Mouse (Mus musculus) midbrain, embryonic 12.5 days (tissue): ENCODE results near the gene Gpn3. TPM values are rescaled to one million over a fixed set of nuclear protein-coding genes. Genes with fewer than 3 reads are reported as not detected.

Experiments used
- ATAC-seq: fragments of 200-750 bp; cut with Nextera tagmentation; 2 replicates; pipeline ENCODE4 v1.8.0; 2017; ENCODE audit warnings: low read depth, moderate TSS enrichment, moderate library complexity; ENCODE audit not compliant: low FRiP score
- H3K27ac ChIP-seq: fragments of 300-500 bp; sonication (generic); replicated peaks from 2 replicates; pipeline ENCODE4 v1.5.1; 2016; ENCODE audit warnings: mild to moderate bottlenecking
- H3K27me3 ChIP-seq: fragments of 300-500 bp; sonication (generic); 2 replicates; pipeline ENCODE4 v1.6.1; 2016; ENCODE audit warnings: mild to moderate bottlenecking
- H3K36me3 ChIP-seq: fragments of 300-500 bp; sonication (generic); 2 replicates; pipeline ENCODE4 v1.6.1; 2016
- H3K4me1 ChIP-seq: fragments of 300-500 bp; sonication (generic); 2 replicates; pipeline ENCODE4 v1.6.1; 2016
- H3K4me2 ChIP-seq: fragments of 300-500 bp; sonication (generic); replicated peaks from 2 replicates; pipeline ENCODE4 v1.6.1; 2016; ENCODE audit warnings: mild to moderate bottlenecking, moderate library complexity
- H3K4me3 ChIP-seq: fragments of 300-500 bp; sonication (generic); 2 replicates; pipeline ENCODE4 v1.5.1; 2016; ENCODE audit warnings: mild to moderate bottlenecking
- H3K9ac ChIP-seq: fragments of 300-500 bp; sonication (generic); replicated peaks from 2 replicates; pipeline ENCODE4 v1.6.1; 2016; ENCODE audit warnings: mild to moderate bottlenecking, moderate library complexity
- H3K9me3 ChIP-seq: fragments of 300-500 bp; sonication (generic); 2 replicates; pipeline ENCODE4 v1.6.1; 2016; ENCODE audit warnings: mild to moderate bottlenecking
- WGBS: fragments of 180-500 bp; shearing (Covaris S2); methylation state at CpG from one replicate; pipeline ENCODE4 v1.1.7; 2016; 5-methylcytosine and 5-hydroxymethylcytosine counted together
- polyA plus RNA-seq: library from polyadenylated mRNA; unstranded; fragments of >200 nt; fragmentation: Nextera tagmentation; extraction: Ambion mirVana; gene quantifications from 2 replicates; pipeline ENCODE4 v1.2.1, GENCODE M21; 2016

Gpn3 gene
- 56.5 and 58.2 TPM in 2 replicates for polyA plus RNA-seq

DNA sequence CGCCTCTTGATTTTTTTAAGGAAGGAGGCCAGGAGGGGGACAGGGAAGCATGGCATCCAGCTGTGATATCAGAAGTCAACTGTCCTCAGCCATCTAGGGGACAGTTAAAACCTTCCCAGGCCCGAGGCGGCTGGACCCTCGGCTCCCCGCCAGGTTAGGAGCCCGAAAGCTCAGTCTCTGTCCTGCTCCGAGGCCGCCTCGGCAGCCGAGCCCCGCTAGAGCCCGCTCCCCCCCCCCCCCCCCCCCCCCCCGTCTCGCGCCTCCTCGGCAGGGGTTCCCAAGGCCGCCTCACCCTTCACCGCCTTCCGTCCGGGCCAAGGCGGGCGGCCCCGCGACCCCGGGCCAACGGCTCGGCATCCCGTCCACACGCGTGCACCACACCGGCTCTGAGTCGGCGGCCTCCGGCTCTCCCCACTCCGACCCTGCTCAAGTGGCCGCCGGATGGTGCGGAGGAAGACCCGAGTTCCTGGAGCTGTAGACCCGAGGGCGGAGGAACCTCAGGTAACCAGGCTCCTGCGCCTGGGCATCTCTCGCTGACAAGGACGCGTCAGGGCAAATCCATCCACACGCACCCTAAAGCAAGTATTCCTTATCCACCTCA, at the start of gene Gpn3:
Gpn3 (plus strand) TSS at position 286 of the 601 bp plus-strand sequence.
- Histone ChIP-seq H3K27ac (peak within 1 kb of the TSS; percentile 98), H3K9me3 (no peaks in the 10 kb centered on the region), H3K4me2 (peak within 1 kb of the TSS; percentile 73), H3K9ac (peak within 1 kb of the TSS; percentile 85), H3K36me3 (peaks cover 46% of the 10 kb centered on the region), H3K4me3 (peak within 1 kb of the TSS; percentile 82), H3K4me1 (peaks cover 21% of the 10 kb centered on the region), H3K27me3 (no peaks in the 10 kb centered on the region)
- under 1% methylated on average over 30 of the region's 46 CpGs for WGBS
- peak; percentile 84 for ATAC-seq

DNA sequence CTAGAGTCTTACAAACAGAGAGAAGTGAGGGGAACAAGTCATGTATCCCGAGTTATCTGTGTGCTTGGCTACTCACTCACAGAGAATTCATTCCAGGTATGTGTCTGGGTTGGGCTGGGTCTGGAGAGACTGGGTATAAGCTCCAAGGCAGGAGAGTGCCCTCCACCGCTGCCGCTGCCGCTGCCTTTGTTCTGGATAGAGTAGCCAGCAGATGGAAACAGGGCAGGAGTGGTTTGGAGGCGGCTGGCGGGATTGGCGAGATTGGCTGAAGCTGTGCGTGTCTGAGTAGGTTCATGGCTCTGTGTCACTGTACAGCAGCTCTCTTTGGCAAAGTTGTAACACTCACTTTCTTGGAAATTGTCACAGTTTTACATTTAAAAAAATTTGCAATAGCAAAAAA, 48.2 kb upstream of the Gpn3 start:
- Histone ChIP-seq H3K27me3 (no peaks in the 10 kb centered on the region), H3K4me1 (no peaks in the 10 kb centered on the region), H3K36me3 (peaks cover 55% of the 10 kb centered on the region), H3K27ac (no peak overlapping the region), H3K4me2 (no peak overlapping the region), H3K9ac (no peak overlapping the region), H3K9me3 (no peaks in the 10 kb centered on the region), H3K4me3 (no peak overlapping the region)
- 70% methylated on average over 8 of the region's 8 CpGs for WGBS
- ATAC-seq = no peak

GRCm38 (mm10) chr5:122324608-122325431, 46.9 kb upstream of the Gpn3 start:
- Histone ChIP-seq H3K9ac (no peak overlapping the region), H3K27me3 (no peaks in the 10 kb centered on the region), H3K4me3 (no peak overlapping the region), H3K9me3 (no peaks in the 10 kb centered on the region), H3K4me2 (no peak overlapping the region), H3K27ac (no peak overlapping the region), H3K4me1 (no peaks in the 10 kb centered on the region), H3K36me3 (peaks cover 49% of the 10 kb centered on the region)
- no peak for ATAC-seq
- WGBS = 91% methylated on average over 23 of the region's 23 CpGs

GRCm38 (mm10) chr5:122325477-122325876, 46.2 kb upstream of the Gpn3 start:
- H3K27ac ChIP-seq = no peak overlapping the region
- no peak overlapping the region for H3K4me2 ChIP-seq
- H3K9me3 ChIP-seq = no peaks in the 10 kb centered on the region
- WGBS = 86% methylated on average over 8 of the region's 8 CpGs
- no peak overlapping the region for H3K4me3 ChIP-seq
- H3K9ac ChIP-seq = no peak overlapping the region
- no peaks in the 10 kb centered on the region for H3K27me3 ChIP-seq
- H3K4me1 ChIP-seq = no peaks in the 10 kb centered on the region
- no peak for ATAC-seq
- peaks cover 44% of the 10 kb centered on the region for H3K36me3 ChIP-seq

DNA sequence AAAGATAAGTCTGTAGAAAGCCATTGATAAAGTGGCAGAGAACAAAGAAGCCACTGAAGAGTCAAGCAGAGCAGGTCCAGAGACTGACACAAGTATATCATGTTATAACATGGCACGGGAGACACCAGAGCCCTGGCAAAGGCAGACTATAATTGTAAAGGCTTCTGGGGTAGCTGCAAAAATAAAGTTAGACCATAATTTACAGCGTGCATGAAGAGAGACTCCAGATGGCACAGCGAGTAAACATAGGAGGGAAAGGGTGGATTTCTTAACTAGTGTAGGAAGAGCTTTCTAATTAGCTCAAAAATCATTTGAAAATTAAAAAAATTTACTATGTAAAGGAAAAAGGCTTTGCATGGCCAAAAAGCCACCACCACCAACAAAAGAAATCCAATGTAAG, 44.4 kb upstream of the Gpn3 start:
- no peak for ATAC-seq
- Histone ChIP-seq H3K9me3 (no peaks in the 10 kb centered on the region), H3K4me2 (no peak overlapping the region), H3K36me3 (peaks cover 28% of the 10 kb centered on the region), H3K4me1 (no peaks in the 10 kb centered on the region), H3K4me3 (no peak overlapping the region), H3K27me3 (no peaks in the 10 kb centered on the region), H3K27ac (no peak overlapping the region), H3K9ac (no peak overlapping the region)
- WGBS = 97% methylated on average over 3 of the region's 3 CpGs

GRCm38 (mm10) chr5:122330269-122330668, 41.4 kb upstream of the Gpn3 start:
- WGBS = 89% methylated on average over 4 of the region's 4 CpGs

GRCm38 (mm10) chr5:122334682-122335081, 37.0 kb upstream of the Gpn3 start:
- Histone ChIP-seq H3K27me3 (no peaks in the 10 kb centered on the region), H3K4me1 (no peaks in the 10 kb centered on the region), H3K9ac (no peak overlapping the region), H3K4me3 (no peak overlapping the region), H3K9me3 (no peaks in the 10 kb centered on the region), H3K27ac (no peak overlapping the region), H3K36me3 (no peaks in the 10 kb centered on the region), H3K4me2 (no peak overlapping the region)
- ATAC-seq = no peak
- WGBS = 81% methylated on average over 3 of the region's 3 CpGs

More at GRCm38 (mm10) chr5:122330269-122330668, 41.4 kb upstream of the Gpn3 start:
- H3K4me3 ChIP-seq = no peak overlapping the region
- no peak overlapping the region for H3K27ac ChIP-seq
- no peaks in the 10 kb centered on the region for H3K4me1 ChIP-seq
- H3K9me3 ChIP-seq = no peaks in the 10 kb centered on the region
- H3K9ac ChIP-seq = no peak overlapping the region
- no peak overlapping the region for H3K4me2 ChIP-seq
- no peaks in the 10 kb centered on the region for H3K27me3 ChIP-seq
- H3K36me3 ChIP-seq = peaks cover 13% of the 10 kb centered on the region
- no peak for ATAC-seq

- Histone ChIP-seq H3K27me3 (no peaks in the 10 kb centered on the region), H3K4me2 (no peak overlapping the region), H3K4me3 (no peak overlapping the region), H3K4me1 (no peaks in the 10 kb centered on the region), H3K36me3 (no peaks in the 10 kb centered on the region), H3K9ac (no peak overlapping the region), H3K9me3 (no peaks in the 10 kb centered on the region), H3K27ac (no peak overlapping the region)
- ATAC-seq = no peak
- 89% methylated on average over 7 of the region's 7 CpGs for WGBS
Observed at GRCm38 (mm10) chr5:122336554-122337294, 35.0 kb upstream of the Gpn3 start.

- Histone ChIP-seq H3K9ac (0 out of 2 replicates have a peak overlapping the region, but pooled peaks have one; percentile 8), H3K4me1 (no peaks in the 10 kb centered on the region), H3K4me2 (no peak overlapping the region), H3K36me3 (no peaks in the 10 kb centered on the region), H3K9me3 (no peaks in the 10 kb centered on the region), H3K4me3 (no peak overlapping the region), H3K27ac (no peak overlapping the region), H3K27me3 (no peaks in the 10 kb centered on the region)
- 81% methylated on average over 1 of the region's 1 CpGs for WGBS
- ATAC-seq = no peak
Observed at GRCm38 (mm10) chr5:122342874-122343273, 28.8 kb upstream of the Gpn3 start.

GRCm38 (mm10) chr5:122343768-122344167, 27.9 kb upstream of the Gpn3 start:
- Histone ChIP-seq H3K9ac (no peak overlapping the region), H3K36me3 (no peaks in the 10 kb centered on the region), H3K4me2 (no peak overlapping the region), H3K27me3 (no peaks in the 10 kb centered on the region), H3K4me3 (no peak overlapping the region), H3K4me1 (no peaks in the 10 kb centered on the region), H3K9me3 (no peaks in the 10 kb centered on the region), H3K27ac (no peak overlapping the region)
- WGBS = 54% methylated on average over 7 of the region's 7 CpGs
- no peak for ATAC-seq

DNA sequence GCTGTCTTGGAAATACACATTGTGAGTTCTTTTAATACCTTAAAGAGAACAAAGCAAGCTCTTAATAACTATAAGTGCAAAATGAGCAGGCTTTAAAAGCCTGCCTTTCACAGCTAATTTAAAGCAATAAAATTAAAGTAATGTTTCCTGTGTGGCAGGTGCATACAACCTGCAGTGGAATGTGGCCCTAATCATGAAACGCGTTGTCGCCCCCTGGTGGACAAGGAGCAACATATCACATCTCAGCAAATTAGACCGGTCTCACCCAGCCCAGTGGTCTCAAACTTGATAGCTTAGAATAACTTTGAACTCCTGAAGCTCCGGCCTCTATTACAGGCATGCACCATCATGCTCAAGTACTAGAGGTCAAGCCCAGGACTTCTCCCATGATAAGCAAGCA, 27.4 kb upstream of the Gpn3 start:
- H3K4me3 ChIP-seq = no peak overlapping the region
- H3K36me3 ChIP-seq = no peaks in the 10 kb centered on the region
- H3K4me1 ChIP-seq = no peaks in the 10 kb centered on the region
- no peak overlapping the region for H3K9ac ChIP-seq
- no peak for ATAC-seq
- H3K4me2 ChIP-seq = no peak overlapping the region
- H3K9me3 ChIP-seq = no peaks in the 10 kb centered on the region
- no peak overlapping the region for H3K27ac ChIP-seq
- H3K27me3 ChIP-seq = no peaks in the 10 kb centered on the region
- WGBS = 13% methylated on average over 5 of the region's 5 CpGs

GRCm38 (mm10) chr5:122345777-122346176, 25.9 kb upstream of the Gpn3 start:
- Histone ChIP-seq H3K9ac (no peak overlapping the region), H3K4me2 (no peak overlapping the region), H3K9me3 (no peaks in the 10 kb centered on the region), H3K36me3 (no peaks in the 10 kb centered on the region), H3K27ac (no peak overlapping the region), H3K4me1 (no peaks in the 10 kb centered on the region), H3K27me3 (no peaks in the 10 kb centered on the region), H3K4me3 (no peak overlapping the region)
- WGBS = 81% methylated on average over 4 of the region's 4 CpGs
- no peak for ATAC-seq
